Mouse (Mus musculus): ENCODE data around the gene Gabrb1. TPM values are rescaled to one million over a fixed set of nuclear protein-coding genes. Genes with fewer than 3 reads are reported as not detected.

Gabrb1 gene
- 0.61 and 1.2 TPM in 2 replicates for polyA plus RNA-seq (2012; rRNA removed)

GRCm38 (mm10) chr5:71657482-71658114, at the start of gene Gabrb1:
Gabrb1 (plus strand) TSS chr5:71658113.
- DNase-seq (ENCODE audit: low read depth): no peak

DNA sequence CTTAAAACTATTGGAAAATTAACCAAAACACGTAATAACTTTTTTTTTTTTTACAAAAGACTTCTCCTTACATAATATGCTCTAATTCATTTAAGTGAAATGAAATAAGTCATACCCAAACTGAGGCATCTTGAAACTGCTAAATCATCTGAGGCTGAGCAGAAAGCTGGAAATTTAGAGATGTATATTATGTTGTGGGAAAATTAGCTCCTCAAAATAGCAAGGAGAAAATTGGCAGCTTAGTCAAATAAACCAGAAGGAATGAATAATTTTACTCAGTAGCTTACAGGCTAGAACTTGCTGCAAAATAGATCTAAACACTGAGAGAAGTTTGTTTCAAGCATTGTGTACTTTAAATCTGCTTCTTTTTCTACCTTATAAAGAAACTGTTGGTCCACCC, 49.2 kb upstream of the Gabrb1 start:
- DNase-seq (ENCODE audit: low read depth): no peak

- DNase-seq (ENCODE audit: low read depth): no peak
Measured at GRCm38 (mm10) chr5:71614311-71614710, 43.6 kb upstream of the Gabrb1 start.

GRCm38 (mm10) chr5:71616734-71617133, 41.2 kb upstream of the Gabrb1 start:
- no peak for DNase-seq (ENCODE audit: low read depth)

DNA sequence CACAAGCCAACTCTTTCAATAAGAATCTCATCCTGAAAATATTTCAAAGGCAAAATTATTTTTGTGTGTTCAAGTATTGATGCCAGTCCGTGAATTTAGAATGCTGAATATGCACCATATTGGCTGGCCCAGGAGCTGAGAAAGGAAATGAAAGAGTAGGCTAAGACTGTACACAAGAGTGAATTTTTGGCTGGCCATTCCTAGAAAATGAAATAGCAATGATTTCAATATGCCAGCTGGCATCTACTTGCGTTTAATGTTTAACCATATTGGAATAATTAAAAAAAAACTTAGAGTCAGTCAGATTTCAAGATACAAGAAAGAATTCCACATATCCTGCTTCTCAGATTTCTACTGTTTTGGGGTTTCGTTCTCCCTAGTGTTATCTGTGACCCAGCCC, 30.1 kb upstream of the Gabrb1 start:
- no peak for DNase-seq (ENCODE audit: low read depth)

DNA sequence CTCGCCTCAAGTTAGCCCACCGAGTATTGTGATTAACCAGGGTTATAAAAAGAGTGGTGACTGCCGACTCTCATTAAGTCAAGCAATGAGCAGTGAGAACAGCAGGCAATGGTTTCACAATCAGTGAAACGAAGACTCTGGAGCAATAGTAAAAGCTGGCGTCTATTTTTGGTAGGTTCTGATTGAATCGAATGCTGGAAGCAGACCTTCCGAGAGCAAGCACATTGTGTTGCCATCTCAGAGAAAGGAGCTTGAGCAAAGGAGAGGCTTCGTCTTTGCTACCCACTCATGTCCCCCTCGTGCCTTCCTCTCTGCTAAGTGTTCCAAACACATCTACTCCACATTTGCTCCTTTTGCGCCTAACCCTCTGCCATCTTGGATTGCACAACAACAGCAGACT, 18.1 kb upstream of the Gabrb1 start:
- no peak for DNase-seq (ENCODE audit: low read depth)

DNA sequence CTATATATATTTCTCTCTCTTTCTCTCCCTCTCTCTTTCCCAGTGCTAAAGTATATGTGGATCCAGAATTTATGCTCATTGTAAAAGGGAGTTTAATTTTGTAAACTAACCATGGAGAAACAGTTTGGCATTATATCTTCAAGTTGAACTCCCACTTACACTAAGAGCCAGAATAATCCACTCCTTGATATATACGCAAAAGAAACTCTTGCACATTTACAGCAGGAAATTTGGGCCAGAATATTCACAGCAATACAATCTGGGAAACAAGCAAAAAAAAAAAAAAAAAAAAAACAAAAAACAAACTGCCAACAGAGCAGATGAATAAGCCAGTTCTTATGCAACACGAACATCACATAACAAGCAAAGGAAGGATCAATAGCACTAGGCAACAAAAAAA, 9.8 kb upstream of the Gabrb1 start:
- DNase-seq (ENCODE audit: low read depth): no peak

DNA sequence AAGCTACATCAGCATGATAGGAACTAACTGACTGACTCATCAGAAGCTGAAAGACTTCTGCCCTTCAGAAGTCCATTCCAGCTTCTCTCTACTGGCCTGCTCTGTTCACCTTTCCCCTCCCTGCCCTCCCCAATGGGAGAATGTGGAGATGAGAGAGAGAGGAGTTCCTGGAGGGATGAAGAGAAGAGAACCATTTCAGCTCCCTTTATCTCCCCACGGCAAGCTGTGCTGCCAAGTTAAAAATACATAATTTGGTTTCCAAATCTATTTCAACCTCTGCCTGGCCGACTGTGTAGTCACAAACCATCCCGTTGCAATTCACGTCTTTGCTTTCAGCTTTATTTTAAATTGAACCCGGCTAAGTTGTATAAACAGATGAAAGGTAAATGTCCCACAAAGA, 3.9 kb upstream of the Gabrb1 start:
- no peak for DNase-seq (ENCODE audit: low read depth)

DNA sequence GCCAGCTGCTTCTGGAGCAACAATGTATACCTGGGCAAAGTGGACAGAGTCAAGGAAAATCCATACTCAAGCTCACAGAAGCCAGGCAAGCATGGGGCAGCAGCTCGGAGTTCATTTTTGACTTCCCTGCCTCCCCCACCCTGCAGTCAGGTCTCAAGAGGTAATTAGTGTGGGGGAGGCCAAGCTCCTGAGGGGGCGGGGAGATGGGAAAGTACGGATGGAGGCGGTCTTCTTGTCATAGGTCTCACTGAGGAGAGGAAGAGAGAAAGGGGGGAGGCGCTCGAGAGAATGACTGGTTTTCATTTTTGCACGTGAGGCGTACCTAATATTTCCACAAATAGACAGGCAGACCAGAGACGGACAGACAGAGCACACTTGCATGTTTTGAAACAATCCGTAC, 1.1 kb upstream of the Gabrb1 start:
- no peak for DNase-seq (ENCODE audit: low read depth)

- DNase-seq (ENCODE audit: low read depth): no peak
Measured at GRCm38 (mm10) chr5:71658115-71658497, 193 bp downstream of the Gabrb1 start, which contains the start of gene Gabra4. Gabra4 (minus strand) TSS chr5:71658308.

DNA sequence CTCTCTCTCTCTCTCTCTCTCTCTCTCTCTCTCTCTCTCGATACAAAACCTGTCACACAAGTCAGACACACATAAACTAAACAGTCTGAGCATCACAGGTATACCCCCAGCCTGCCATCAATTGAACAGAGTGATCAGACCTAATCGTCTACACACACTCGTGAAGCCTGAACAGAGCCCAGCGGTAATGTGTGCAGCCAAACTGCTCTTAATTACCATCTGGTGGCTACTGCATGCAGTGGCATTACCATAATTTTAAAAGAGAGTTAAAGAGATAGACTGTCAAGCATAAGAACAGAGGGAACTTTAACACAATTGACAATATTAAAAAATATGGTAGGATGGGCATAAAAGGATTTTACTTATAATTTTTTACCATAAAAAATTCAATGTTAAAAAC, 7.7 kb downstream of the Gabrb1 start:
- no peak for DNase-seq (ENCODE audit: low read depth)

DNA sequence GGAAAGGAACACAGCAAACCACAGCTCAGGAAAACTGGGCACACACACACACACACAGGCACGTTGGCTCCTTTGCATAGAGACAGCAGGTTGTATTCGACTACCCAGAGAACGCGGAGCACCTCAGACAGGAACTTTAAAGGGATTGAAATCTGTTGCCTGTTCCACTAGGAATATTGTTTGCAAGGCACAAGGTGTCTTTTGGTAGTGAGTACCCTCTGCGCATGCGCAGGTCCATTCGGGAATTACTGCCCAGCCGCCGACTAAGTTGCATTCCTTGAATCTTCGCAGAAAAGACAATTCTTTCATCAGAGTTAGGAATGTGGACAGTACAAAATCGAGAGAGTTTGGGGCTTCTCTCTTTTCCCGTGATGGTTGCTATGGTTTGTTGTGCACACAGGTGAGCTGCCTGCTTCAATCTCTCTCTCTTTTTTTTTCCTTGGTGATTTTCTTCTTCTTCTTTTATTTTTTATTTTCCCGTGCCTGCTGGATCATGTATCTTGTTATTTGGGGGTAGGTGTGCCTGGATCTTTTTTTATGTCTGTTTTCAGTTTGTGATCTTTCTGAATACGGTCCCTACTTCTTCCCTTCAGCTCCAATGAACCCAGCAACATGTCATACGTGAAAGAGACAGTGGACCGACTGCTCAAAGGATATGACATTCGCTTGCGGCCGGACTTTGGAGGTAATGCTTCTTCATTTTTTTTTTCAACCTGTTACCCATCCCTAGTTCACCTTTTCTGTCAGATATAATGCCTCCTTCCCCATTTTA, 42.0 kb downstream of the Gabrb1 start:
- no peak for DNase-seq (ENCODE audit: low read depth)

GRCm38 (mm10) chr5:71700468-71701272, 42.8 kb downstream of the Gabrb1 start:
- DNase-seq (ENCODE audit: low read depth): no peak

- no peak for DNase-seq (ENCODE audit: low read depth)
Measured at GRCm38 (mm10) chr5:71701273-71701614, 43.3 kb downstream of the Gabrb1 start.

DNA sequence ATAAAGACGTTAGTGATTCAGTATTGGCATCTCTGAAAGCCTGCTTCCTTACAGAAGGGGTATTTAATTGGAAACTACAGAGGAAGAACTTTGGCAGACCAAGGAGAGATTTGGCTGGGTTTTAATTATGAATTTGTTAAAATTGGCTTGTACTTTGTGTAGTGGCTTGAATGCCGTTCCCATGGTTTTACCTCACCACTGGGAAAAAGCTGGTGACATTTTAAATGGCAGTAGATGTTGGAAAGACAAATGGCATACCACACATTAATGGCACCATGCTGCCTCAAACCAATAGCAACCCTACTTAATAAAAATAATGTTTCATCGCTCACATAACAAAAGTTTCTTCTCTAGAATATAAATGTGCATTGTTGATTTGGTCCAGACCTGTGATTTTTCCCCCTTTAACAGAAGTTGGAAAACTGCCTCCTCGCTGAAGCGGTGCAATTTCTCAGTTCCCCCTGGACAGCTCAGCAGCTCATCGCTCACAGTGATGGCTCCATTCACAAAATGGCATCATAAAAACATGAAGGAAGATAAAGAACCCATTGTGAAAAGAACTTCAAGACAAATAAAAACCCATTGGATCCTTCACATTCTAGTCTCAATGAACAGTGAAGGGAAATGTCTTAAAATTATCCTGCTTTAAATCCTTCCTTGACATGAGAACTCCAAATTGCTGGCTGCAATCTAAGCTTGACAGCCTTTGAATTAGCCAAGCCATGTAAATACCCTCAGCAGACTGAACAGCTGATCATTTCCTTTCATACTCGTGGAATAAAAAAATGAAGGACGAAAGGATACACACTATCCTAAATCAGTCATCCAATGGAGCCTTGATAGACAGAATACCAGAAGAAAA, 75.2 kb downstream of the Gabrb1 start:
- DNase-seq (ENCODE audit: low read depth): no peak

DNA sequence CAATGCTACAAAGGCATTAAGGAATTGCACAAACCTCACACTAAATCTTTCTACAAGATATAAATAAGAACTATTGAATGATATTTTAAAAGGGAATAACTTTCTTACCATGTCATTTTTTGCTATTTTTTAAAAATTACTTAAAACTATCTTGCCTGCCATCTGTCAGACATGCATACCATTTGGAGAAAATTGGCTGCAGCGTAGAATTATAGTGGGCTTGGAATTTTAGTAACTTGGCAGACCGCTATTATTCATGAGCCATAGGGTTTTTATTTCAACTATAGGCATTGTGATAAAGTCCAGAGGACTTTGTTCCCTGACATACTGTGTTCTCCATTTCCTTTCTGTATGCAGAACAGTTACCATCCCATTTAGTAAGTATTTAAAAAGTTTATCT, 89.5 kb downstream of the Gabrb1 start:
- DNase-seq (ENCODE audit: low read depth): no peak

GRCm38 (mm10) chr5:71753966-71754365, 96.1 kb downstream of the Gabrb1 start:
- no peak for DNase-seq (ENCODE audit: low read depth)

DNA sequence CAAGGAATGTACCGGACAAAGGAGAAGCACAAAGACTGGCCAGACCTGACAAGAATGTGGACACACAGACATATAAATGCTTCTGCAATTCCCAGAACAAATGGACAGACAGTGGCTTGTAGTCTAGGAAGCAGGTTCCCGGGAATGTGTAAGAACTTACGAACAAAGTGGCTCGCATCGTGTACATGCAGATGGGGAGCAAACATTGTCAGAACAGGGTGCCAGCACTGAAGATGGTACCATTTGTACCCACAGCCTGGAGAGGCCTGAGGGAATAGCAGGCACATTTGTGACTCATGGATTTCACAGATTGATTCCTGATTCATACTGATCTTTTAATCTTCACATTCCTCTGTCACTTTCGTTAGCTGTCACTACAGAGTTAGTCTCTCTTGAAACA, 103.2 kb downstream of the Gabrb1 start:
- DNase-seq (ENCODE audit: low read depth): no peak

DNA sequence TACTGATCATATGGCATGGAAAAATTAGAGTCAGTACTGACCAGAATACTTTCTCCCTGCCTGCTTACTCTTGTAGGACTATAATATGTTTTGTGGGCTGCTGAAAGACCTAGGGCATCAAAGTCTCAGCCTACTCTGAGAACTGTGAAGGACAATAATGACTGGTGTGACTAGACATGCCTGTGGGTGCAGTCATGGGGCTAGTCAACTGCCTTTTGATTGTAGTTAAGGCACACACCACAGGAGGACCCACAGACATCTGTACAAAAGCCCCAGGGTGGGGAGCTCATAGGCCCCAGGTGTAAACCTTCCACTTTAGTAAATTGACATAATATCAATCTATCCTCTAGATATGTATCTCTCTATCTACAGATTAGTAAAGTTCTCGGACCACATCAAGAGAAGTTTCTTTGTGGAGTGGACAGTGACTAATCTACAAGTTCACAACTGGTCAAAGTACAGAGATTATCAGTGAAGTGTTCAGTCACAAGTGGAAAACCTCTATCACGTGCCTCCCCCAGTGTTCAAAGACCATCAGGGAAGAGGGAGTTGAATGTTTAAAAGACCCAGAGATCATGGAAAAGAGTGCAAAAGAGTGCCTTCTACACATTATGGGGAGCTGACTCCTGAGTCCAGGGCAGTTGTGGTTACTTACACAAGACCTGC, 123.7 kb downstream of the Gabrb1 start:
- no peak for DNase-seq (ENCODE audit: low read depth)

- no peak for DNase-seq (ENCODE audit: low read depth)
Measured at GRCm38 (mm10) chr5:71822862-71823261, 164.9 kb downstream of the Gabrb1 start.

DNA sequence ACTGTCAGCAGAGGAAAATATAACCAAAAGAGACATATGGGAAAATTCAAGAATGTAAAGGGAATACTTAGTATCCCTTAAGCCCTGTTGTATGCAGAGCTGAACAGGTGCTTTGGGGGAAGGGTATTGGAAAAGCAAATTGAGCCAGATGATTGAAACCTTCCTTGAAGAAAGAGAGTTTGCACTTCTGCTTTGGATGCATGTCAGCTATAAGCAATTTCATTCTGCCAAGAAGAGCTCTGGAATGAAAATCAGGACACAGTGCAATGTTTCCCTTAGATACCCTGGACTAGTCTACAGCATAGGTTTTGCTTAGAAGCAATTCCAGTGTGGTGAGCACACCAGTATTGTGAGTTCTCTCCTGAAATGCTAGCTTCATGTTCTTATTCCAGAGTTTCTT, 170.4 kb downstream of the Gabrb1 start:
- DNase-seq (ENCODE audit: low read depth): no peak
